Mouse (Mus musculus): ENCODE data around the gene Efl1.
A peak's percentile ranks its signal among the peaks of the same experiment; 100 is the strongest.
"Not testable (repeated sequence)": the region's sequence is repeated elsewhere in the genome, so short reads cannot be mapped to it uniquely, and the experiment has no call there.

Efl1 gene

DNA sequence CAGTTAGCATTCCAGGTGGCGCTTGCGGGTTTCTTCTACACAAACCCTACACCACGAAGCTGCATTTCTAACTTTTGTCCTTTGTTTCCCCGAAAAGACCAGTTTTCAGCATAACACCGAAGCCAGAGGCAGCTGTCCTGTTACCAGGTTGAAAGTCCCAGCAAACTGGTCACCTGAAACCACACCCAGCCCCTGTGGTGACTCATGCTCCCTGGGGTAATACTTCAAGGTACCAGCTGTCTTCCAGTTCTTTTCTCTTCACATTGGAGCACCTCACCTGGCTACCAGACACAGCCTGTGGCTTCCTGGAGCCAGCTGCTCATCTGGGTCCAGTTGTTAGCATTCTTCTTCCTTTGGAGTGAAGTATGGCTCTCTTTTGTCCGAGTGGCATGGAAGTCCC, 118.2 kb downstream of the Efl1 start:
- DNase-seq, result no peak

DNA sequence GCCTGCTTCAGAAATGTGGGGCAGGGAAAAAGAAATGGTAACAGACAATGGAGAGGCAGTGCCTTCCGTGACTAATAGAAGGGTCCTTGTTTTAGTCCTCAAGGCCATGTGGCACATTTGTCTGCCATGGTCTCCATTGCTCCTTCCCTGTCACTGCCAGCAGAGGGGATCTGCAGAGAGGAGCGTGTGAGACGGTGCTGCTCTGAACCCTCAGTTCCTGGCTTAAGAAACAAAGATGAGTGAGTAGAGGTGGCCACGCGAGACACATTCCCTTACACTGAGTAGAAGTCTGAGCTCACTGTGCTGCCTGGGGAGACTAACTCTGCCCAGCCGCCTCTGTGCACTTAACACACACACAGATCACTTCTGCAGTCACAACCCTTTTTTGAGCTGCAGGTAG, 121.8 kb downstream of the Efl1 start:
- DNase-seq, result no peak

DNA sequence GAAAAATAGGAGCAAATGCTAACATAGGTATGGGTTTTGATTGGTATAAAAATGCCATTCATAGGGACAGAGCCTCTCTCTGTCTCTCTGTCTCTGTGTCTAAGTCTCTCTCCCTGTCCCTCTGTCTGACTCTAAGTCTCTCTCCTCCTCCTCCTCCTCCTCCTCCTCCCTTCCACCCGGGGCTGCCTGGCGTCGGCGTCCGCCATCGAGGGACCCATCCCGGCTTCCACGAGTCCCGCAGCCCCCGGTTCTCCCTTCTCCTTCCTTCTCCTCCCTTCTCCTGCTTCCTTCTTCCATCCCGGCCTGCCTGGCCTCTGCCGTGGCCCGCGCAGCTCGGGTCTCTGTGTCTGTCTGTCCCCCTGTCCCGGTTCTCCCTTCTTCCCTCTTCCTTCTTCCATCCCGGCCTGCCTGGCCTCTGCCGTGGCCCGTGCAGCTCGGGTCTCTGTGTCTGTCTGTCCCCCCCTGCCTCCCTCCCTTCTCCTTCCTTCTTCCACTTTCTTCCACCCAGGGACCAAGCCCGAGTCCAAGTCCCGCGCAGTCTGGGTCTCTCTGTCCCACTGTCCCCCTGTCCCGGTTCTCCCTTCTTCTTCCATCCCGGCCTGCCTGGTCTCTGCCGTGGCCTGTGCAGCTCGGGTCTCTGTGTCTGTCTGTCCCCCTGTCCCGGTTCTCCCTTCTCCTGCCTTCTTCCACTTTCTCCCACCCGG, 122.7 kb downstream of the Efl1 start:
- not testable (repeated sequence) for DNase-seq

DNA sequence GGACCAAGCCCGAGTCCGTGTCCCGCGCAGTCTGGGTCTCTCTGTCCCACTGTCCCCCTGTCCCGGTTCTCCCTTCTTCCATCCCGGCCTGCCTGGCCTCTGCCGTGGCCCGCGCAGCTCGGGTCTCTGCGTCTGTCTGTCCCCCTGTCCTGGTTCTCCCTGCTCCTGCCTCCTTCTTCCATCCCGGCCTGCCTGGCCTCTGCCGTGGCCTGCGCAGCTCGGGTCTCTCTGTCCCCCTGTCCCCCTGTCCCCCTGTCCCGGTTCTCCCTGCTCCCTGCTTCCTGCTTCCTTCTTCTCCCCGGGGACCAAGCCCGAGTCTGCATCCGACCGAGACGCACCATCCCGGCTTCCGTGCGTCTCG, 123.2 kb downstream of the Efl1 start:
- not testable (repeated sequence) for DNase-seq

DNA sequence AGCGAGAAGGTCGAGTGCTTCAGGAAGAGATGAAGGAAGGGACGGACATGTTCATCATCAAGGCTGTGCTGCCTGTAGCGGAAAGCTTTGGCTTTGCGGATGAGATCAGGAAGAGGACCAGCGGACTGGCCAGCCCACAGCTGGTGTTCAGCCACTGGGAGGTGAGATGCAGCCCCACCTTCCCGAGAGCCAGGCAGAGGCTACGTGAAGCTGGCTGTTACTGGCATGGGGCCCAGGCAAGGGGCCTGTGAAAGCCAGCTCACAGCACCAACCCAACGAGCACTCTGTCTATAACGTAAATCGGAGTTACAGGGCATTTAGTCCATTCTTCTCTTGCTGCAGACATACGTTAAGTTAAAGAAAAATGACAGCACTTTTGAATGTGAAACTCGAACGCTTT, 124.1 kb downstream of the Efl1 start:
- no peak for DNase-seq

DNA sequence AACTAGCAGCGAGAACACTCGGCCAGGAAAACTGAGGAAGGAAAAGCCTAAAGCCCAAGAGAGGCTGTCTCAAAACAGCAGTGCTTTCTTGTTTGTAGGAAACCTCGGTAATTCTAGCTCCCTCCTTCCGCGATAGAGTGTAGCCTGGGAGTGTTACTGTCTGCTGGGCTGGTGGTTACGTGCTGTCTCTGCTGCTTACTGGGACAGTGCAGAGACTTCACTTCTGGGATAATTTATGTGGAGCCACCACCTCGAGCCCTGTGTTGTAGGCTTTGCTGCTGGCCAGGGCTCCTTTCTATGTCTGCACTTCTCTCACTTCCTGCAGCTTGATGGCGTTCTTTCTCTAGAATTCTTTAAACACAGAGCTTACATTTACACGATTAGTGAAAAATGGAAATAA, 124.7 kb downstream of the Efl1 start:
- no peak for DNase-seq

DNA sequence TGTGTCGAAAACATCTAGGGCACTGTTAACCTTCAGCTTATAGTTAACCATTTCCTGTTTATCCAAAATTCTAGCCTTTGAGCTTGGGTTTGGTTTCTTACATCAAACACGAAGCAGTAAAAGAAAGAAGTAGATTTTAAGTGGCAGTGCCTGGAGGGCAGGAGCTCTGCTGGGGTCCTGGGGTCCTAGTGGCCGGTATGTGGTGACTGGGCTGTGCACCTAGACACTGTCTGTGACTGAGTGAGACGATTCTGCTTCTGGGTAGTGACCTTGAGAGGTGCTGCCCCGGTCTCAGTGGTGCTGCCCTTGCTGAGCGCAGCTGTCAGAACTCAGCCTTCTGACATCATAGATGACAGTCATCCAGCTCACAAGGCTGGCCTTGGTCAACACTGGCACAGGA, 125.5 kb downstream of the Efl1 start:
- DNase-seq, result no peak

DNA sequence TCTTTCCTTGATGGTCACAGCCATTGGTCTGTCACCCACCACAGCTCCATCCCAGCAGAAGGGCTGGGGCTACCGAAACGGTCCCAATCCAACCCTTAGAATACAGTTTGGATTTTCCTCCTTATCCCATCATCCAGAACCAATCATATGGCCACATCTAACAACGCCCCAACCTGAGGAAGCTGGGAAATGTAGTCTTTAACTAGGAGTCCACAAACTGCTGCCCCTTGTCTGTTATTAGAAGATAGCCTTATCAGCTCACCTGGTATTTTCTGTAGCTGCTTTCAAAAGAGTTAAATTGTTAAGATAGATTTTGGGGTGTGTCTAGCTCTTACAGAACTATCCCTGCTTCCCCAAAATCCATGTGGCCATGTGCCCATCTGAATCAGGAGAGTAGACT, 126.7 kb downstream of the Efl1 start:
- DNase-seq, result no peak

DNA sequence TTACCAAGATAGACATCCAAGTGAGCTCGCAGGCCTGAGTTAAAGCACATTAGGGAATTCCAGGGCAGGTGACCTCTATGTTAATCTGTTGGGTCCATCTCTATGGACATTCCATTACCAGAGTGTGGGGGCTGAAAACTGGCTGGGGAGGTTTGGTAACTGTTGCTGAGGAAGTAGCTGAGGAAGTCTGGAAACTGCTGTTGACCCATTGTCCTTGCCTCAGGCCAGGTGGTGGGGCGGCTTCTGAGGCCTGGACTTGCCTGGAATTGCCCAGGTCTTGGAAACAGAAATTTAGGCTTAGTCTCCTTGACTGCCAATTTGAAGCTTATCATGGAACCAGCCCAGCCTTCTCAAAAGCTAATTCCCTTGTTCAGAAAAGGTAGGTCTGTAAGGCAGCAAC, 134.7 kb downstream of the Efl1 start:
- DNase-seq, result no peak

DNA sequence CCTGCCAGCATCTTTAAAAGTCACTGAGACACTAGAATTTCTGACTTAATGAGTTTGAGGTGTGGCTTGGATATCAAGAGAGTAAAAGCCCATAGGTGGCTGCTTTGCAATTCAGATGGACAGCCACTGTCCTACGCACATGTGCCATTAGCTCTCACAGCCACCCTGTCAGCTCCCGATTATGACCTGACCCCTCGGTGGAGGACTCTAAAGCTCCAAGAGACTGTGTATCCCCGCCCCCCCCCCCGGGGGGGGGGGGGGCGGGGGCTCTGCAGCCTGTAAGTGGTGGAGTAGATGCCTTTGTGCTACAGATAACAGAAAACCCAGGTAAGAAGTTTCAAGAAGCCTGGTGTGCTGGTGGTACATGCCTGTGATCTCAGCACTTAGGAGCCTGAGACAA, 135.3 kb downstream of the Efl1 start:
- no peak for DNase-seq

DNA sequence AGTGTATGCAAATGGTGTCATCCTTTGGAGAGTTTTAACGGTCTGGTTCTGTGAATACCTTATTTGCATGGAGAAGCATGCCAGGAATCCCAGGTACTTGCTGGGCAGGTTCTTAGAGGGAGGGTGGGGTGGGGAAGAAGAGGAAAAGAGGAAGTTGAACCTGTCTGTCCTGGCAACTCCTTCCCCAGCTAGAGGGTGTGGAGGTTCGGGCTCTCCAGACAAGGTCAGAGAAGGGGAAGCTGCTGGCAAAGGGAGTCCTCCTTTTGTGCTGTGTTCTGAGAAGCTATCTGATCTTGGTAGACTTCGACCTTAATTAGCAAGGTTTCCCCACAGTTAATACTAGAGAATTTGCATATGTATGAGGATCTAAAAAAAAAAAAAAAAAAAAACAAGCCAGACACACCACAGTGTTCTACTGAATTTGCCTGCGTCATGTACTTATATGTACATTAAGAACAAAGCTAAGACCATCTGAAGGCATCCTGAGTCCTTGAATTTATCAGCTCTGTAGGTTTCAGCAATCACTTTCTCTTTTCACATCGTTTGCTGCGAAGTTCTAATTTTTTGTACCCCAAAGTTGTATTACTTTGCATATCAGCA, 137.0 kb downstream of the Efl1 start:
- DNase-seq, result no peak

DNA sequence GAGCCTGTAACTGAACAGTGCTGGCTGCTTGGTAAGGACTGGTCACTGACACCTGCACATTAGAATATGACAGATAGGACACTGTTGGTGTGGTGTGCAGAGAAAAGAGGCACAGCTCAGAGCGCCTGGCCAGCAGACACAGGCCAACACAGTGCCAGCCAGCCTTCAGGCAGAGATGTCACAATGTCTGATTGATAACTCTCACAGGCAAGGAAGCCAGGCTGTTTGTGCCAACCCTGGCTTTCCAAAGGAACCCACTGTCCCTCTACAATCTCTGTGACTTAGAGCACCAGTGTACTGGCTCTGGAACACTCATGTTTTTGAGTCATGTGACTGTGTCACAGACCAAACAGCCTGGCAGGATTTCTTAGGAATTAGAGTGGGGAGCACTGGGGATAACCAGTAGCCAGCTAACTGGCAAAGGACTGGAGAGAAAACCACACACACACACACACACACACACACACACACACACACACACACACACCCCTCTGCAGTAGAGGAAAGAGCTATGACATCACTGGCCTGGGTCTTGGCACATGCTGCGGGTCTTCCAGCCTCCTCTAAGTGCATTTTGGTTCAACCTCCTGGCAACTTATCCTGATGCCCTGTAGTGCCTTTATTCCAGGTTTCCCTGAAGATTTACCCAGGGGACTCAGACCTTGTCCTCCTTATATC, 137.7 kb downstream of the Efl1 start:
- peak; percentile 5 for DNase-seq

DNA sequence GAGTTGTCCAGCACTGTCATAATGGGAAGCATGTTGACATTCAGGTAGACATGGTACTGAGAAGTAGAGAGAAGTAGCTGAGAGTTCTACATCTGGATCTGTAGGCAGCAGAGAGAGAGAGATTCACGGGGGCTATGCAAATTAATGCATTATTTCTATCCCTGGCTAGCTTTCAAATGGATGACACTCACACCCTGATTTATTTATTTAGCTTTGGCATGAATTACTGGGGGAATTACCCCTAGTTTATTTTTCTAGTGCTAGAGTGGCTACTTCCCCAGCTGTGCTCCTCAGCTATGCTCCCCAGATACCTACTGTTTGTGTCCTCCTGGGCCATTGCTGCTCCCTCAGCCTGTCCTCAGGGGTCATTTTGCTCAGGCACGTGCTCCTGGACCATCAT, 144.2 kb downstream of the Efl1 start:
- no peak for DNase-seq

DNA sequence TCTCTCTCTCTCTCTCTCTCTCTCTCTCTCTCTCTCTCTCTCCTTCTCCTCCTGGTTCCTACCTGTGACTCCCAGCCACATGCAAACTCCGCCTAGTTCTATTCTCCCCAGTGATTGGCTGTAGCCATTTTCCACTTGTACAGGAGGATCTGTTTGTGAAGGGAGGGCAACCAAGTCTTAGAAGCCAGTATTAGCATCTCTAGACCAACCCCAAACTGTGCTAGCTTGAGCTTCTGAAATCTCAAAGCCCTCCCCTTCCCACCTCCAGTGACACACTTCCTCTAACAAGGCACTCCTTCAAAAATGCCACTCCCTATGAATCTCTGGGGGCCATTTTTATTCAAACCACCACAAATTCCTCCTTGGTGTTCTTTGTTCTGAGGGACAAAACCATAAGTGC, 144.7 kb downstream of the Efl1 start:
- no peak for DNase-seq

DNA sequence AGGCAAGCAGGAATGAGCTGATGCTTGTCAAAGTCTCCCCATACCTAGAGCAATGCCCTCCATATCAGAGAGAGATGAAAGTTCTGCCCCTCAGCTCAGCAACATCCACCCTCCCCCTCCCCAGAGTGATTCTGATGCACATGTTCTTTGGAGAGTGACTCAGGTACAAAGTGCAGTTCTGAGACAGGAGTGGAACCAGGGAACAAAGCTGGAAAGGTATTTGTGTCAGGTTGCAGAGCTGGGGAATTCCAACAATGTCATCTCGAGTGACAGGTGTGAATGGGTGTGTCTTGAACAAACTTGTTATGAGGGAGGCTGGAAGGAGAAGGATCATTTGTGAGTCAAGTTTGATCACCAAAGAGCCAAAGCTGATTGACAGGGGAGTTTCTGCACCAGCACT, 146.1 kb downstream of the Efl1 start:
- DNase-seq, result no peak

DNA sequence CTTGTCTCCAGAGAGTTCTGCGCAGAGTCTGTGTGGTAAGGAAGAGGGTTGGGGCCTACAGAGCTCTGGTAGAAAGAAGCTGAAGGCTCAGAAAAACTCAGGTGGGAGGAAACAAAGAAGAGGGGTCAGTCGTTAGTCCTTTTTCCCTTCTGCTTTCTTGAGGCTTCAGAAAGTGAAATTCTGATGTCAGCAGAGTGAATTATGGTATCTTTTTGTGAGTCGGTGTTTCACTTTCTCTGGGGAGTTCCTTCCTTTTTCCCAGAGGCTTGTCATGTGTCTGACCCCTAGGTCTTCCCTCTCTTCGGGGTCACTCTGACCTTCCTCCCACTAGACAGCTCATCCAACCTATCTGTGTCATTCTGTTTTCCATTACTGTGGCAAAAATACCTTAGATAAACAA, 153.8 kb downstream of the Efl1 start:
- DNase-seq, result no peak

DNA sequence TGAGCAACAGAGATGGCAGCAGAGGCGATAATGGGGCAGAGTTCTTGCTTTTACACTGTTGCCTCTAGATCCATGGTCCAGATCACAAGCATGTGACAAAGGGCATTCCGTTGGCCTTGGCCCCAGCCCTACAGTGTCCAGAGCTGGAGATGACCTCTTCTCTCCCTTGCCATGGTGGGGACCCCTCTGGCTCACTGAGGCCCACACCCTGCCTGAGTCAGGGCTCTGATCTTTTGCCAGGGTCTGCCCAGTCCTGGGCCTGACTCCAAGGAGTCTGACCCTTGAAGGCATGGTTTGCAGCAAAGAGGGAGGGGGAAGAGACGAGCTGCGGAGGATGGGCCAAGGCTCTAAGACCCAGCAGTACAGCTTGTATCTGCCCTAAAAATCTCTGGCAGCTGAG, 159.8 kb downstream of the Efl1 start:
- no peak for DNase-seq

DNA sequence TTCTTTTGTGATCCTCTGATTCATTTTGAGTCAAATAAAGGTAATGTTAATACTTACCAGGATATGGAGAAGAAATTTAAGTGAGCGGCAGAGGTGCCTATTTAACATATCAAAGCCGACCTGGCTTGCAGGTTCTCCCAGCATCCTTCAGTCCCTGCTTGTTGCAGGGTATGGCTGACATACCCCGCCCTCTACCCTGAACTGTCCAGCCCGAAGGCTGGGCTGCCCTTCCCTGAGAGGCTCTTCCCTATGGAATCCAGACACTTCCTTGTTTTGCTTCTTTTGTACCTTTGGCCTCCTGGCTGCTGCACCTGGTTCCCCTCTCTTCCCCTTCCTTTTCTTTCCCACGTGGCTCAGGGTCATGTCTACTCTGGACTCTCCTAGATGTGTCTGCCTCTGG, 160.7 kb downstream of the Efl1 start:
- no peak for DNase-seq

DNA sequence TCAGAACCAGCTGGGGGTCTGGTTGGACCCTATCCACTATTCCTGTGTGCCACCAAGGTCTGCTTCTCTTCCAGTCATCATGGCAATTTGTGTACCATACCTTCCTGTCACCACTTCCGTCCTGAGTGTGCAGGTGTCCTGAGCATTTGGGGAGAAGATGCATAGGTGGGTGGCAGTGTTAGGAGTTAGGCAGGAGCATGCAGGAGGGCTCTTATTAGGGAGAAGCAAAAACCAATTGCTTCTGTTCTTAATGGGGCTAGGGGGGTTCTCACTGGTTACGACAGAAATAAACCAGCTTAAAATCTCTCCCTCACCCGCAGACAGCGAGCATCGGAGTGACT, 162.4 kb downstream of the Efl1 start:
- DNase-seq, result no peak

DNA sequence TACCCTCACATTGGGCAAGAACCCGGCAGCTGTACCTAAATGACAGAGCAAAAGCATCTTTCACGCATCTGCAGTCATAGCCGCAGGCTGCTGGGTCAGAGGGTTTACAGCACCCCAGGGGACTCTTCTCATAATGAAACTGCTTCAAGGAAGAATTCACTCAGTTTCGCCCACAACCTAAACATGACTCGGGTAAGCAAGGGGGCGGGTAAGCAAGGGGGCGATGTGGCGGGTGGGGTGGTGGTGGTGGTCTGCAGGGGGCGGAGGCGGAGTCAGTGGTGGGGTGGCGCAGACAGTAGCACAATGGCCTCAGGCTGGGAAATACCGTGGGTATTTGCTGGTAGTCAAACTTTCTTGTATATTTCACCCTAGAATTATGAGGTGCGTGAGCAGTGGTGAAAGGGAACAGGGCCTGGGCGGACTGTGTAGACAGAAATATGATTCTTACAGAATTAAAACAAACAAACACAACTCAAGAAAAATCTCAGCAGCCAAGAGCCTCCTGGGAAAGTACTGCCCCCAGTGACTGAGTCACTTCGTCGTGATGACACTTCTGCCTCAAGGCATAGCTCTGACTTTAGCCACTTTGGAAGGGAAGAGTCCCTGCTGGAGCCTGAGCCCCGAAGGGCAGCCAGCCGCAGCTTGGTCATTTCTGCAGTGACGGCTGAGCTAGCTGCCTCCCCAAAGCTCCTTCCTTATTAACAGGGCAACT, 162.9 kb downstream of the Efl1 start:
- DNase-seq, result no peak

DNA sequence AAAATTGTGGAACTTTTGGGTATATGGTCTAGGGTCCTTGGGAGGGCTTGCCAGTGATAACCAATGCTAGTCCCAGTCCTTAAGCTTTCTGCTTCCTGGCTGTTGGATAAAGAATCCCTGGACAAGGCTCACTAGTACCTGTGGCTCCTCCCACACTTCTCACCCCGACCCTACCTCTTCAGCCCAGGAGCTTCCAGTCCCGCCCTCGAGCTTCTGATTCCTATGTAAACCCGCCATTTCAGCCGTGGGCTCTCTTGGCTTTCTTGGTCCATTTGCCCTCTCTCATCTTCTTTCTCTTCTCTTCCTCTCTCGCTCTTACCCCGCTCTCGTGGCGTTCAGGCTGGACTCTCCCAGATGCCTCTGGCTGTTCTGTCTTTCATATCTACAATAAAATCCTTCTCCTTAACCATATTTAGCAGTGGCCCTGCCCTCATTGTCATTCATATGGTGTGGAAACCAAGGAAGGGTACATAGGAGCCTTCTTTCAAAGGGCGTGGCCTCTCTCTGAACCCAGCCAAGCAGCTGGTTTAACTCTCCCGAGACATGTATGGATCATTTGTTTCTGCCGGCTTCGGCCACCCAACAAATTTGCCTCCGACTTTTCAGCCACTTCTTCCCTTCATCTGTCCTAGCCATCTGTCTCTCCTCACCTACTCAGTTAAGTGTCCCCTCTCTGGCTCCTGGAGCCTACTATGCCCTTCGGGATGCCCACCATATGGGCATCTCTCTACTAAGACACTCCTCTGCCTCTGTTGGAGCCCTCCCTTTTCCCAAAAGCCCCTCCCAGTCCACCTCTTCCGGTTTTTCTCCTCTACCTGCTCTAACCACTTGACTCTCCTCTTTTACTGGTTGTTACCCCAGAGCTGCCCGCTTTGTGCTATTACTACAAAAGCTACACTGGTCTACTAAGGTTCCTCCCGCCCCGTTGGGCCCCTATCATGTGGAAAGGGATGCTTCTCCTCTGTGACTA, 164.1 kb downstream of the Efl1 start:
- DNase-seq, result no peak

DNA sequence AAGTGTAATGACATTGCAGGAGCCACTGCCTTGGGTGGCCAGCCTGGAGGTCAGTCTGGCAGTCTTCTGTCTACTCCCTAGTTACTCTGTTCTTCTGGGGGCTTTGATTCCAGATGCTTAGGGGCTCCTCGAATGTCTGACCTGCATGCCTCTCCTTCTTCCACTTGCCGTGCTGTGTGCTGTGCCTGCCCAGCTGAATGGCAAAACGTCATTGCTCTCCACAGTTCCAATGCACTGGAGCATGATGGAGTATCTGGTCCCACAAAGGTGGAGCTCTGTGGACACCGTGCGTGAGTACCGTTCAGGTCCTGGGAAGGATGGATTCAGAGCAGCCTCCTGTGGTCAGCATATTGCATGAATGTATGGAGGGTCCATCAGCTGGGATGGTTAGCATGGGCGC, 171.1 kb downstream of the Efl1 start:
- DNase-seq, result no peak

DNA sequence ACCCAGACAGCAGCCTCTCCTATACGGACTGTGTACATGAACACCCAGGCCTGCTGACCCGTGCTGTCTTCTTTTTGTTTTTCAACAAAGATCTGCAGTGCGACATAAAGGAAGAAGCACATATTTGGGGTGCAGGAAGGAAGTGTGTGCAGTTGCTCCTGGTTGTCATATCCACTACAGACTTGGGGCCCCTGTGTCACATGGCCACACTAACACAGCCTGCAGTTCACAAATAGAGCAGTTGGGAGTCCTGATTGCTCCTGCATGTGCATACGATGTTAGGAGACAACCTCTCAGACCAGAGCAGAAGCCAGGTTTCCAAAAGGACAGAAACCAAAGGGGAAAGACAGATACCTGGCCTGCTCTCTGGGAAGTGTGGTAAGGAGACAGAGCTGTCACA, 172.2 kb downstream of the Efl1 start:
- no peak for DNase-seq

All from cerebellum, adult 9-10 months (tissue).